Mouse (Mus musculus) fibroblast of lung, adult 2 months (primary cell): ENCODE measurements around the gene Gm20865.
"Not testable (repeated sequence)": the region's sequence is repeated elsewhere in the genome, so short reads cannot be mapped to it uniquely, and the experiment has no call there.

Experiments used
- DNase-seq: peaks from one replicate; pipeline ENCODE4 v3.0.0-alpha.2; 2011; ENCODE audit warnings: low read depth

Gm20865 gene

DNA sequence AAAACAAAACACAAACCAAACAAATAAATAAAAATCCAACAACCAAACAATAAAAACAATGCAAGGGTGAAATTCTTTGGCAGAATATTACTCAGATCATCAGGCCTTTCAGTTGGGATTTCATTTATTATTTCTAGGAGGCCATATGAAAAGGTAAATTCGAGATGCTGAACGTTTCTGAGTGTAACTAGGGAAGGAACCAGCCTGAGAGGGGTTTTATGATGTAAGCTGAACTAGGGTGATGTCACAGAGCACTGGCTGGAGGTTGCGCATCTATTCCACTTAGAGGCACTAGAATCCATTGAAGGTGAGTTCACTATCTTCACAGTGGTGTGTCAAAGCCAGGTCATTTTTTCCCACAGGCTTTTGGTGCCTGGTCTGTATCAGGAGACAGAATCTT, at the start of gene Gm20865:
TSS of gene Gm20865 (plus strand) at position 301 of the 400 bp plus-strand sequence.
- DNase-seq: not testable (repeated sequence)
